Mouse (Mus musculus) liver, postnatal 0 days (tissue): ENCODE measurements around the gene Nek10.
"Not testable (repeated sequence)": the region's sequence is repeated elsewhere in the genome, so short reads cannot be mapped to it uniquely, and the experiment has no call there.

Experiments used
- CTCF ChIP-seq: sonication (generic); IDR thresholded peaks from 2 replicates; pipeline ENCODE4 v1.5.1; 2016; ENCODE audit warnings: antibody characterized with exemption, low read depth
- EP300 ChIP-seq: IDR thresholded peaks from 2 replicates; pipeline ENCODE4 v1.6.1; 2016; ENCODE audit warnings: antibody characterized with exemption, low read depth, mild to moderate bottlenecking

DNA sequence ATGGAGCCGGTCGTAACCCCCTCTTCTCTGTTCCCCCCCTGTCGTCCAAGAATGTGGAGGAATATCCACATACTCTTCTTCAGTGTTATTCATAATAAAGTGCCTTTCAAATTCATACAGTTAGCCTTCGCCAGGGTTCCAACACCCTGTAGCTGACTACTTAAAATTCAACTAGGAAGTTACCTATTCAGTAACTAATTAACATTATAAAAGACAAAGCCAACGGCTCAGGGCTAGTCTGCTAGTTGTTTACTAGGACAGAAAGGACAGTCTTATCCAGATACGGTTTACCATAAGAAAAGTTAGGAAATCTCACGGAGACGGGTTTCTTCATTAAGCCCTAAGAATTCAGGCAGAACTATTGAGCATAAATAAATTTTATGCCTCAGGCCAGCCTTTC lies 231.4 kb downstream of the Nek10 start:
- TF ChIP-seq CTCF, EP300: not testable (repeated sequence)
